Mouse (Mus musculus) c-Kit-negative CD71-positive TER-119-positive erythroid progenitor cells, embryonic 14.5 days (primary cell): ENCODE measurements at regions not wholly inside any gene's neighbourhood (a gene's known extent, or its start where the extent isn't known, plus 50 kb on each side); places are given as distances from the start of the nearest gene placed in this dataset.

Experiments used
- DNase-seq: peaks from one replicate; pipeline ENCODE4 v3.0.0-alpha.2; 2013; ENCODE audit warnings: low read depth, low spot score

GRCm38 (mm10) chr4:142956832-142957429 lies 255.9 kb downstream of the Prdm2 start:
- no peak for DNase-seq

- no peak for DNase-seq
These were observed 256.4 kb downstream of the Prdm2 start for GRCm38 (mm10) chr4:142956376-142956775.

DNA sequence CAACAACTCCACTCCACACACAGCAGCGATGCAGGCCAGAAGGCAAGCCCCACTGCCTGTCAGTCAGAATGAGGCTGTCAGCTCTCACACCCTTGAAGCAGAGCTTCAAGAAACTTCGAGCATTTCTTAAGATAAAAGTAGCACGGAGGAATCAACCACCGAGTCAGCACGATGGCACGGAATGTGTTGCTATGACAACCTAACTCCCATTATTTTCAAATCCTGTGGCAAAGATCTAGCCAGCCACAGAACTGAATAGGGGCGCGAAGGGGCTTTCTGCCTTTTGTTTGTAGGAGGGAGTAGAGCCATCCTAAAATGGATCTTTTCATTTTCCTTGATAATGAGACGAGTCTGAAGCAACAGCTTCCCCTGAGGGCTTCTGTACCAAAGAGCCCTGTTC lies 259.1 kb downstream of the Prdm2 start:
- DNase-seq = no peak

GRCm38 (mm10) chr4:142952879-142953278 lies 259.9 kb downstream of the Prdm2 start:
- DNase-seq = no peak

GRCm38 (mm10) chr4:142947673-142948072 lies 265.1 kb downstream of the Prdm2 start:
- DNase-seq = no peak

DNA sequence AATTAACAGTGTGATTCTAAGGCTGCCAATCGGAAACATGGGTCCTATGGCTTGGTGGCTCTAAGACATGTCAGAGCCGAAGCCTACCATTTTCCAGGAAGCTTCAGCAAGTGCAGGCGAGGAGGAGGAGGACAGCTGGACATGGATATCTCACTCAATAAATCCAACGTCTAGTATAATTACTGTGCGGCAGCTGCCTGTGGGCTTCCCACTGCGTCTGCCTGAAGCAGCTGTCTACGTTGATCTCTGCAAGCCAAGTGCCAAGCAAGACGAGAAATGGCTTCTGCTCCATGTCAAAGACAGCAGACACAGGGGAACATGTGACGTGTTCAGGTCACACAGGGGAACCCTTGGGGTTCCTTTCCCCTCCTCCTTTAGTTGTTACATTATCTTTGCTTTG lies 279.2 kb downstream of the Prdm2 start:
- DNase-seq = no peak

DNA sequence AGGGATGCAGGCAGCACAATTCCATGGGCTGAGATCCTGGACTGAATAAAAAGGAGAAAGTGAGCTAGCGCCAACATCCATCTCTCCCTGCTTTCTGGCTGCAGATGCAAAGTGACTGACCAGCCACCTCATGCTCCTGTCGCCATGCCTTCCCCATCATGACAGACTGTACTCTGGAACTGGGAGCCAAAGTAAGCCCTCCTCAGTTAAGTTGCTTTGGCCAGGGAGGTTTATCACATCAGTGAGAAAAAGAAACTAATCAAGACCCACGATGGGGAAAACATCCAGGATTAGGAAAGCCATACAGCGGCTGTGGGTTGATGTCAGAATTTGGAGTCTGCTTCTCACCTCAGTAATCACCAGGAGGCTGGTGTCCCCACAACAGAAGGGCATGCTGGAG lies 283.6 kb downstream of the Prdm2 start:
- DNase-seq = no peak

DNA sequence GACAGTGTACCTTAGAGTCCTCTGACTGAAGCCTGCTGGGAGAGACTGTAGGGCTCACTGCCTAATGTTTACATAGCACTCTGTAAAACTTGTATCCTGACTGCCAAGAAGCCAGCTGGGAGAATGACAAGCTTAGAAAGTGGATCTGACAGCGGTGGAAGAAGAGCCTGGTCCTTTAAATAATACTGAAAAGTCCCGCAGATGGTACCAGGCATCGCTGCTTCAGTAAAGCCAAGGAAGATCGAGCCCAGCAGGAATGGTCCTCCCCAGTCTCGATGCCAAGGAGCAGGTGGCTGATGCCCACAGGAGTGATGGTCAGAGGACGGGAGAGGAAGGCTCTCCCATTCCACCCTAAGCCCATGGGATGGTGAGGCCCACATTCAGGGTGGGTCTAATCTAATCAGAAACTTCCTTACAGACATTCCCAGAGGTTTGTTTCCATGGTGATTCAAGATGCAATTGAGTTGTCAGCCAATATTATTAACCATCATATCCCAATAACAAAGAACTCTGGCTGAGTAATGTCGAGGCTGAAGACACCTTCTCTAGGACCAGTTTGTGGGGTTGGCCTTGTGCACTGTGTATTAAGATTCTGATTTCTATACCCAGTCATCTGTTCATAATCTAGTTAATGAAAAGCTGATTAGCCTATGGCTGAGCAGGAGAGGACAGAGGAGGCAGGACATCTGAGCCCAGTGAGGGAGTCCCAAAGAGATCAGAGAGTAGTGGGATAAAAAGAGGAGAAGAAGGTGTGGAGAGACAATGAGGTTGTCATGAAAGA lies 285.3 kb downstream of the Prdm2 start:
- DNase-seq = no peak

DNA sequence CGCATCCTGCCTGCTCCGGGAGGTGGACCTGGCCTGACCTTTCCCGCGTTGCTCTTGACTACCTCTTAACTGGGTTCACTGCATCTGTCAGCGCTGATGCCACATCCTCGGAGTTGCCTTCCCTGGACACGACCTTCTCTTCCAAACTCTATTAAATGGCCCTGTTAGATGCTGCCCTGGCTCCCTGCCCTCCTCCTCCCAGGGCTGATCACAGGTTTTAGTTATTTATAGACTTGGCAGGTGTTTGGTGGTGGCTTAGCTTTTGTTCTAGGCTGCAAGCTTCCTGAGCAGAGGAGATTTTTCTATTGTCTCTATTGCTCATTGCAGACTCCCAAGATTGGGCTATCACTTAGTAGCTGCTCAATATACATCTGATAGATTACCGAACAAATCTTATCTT lies 287.7 kb downstream of the Prdm2 start:
- no peak for DNase-seq

DNA sequence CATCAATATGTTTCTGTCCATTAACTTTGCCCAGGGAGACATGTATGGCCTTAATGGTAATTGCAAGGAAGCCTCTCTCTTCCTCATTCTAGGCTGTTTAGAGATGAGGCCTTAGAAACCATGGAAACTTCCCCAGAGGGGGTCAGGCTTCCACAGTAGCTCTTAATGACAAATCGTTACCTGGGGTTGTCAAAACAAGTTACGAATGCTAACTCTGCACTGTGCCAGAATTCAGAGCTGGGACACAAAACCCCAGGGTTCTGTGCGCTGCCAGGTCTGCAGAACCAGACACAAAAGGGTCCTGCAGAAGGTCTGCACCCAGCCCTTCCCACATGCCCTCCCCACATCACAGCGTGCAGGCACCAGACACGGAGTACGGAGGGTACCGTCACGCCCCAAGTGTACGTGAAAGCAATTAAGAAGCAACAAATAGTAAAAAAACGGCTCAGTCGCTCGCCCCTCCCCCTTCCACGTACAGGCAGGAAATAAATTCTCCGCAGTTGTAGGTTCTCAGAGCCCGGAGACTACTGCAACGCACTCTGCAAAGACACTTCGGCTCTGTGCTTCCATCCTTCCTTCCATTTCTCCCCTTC lies 303.3 kb downstream of the Prdm2 start:
- no peak for DNase-seq

DNA sequence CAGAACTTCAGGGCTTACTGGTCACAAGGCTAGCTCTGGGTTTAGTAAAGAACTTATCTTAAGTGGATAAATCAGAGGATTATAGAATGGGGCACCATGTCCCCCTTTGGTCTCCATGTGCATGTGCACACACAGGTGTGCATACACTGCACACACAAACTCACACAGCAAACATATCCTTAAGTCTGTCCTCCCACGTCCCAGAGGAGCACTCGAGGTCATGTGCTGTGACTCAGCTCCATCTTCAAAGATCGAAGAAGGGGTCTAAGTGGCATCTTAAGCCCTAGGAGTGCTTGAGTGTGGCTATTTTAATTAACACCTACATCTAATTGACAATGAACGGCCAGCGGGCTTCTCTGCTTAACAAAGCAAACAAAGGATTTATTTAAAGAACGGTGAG lies 304.0 kb downstream of the Prdm2 start:
- DNase-seq = no peak

- DNase-seq = no peak
These were observed 309.3 kb downstream of the Prdm2 start for GRCm38 (mm10) chr4:142903356-142904032.

- DNase-seq = no peak
These were observed 312.0 kb downstream of the Prdm2 start for GRCm38 (mm10) chr4:142900792-142901191.

- DNase-seq = no peak
These were observed 313.8 kb downstream of the Prdm2 start for GRCm38 (mm10) chr4:142898994-142899393.

- no peak for DNase-seq
These were observed 322.1 kb downstream of the Prdm2 start for GRCm38 (mm10) chr4:142890711-142891110.

DNA sequence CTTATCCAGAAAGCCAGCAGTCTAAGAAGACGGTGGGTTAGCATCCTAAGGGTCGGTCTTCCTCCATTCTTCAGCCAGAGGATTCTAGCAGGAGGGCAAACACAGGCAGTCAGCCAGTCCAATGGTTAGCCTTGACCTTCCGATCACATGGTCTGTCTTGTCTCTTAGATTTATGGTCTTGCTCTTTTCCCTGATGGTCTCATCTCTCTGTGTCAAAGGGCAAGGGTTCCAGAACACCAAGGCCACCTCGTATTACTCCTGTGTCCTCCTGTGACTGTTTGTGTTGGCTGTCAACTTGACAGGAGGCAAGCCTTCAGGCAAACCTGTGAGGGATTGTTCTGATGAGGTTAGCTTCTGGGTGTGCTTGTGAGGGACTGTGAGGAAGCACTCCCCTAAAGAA lies 323.9 kb downstream of the Prdm2 start:
- DNase-seq = no peak

DNA sequence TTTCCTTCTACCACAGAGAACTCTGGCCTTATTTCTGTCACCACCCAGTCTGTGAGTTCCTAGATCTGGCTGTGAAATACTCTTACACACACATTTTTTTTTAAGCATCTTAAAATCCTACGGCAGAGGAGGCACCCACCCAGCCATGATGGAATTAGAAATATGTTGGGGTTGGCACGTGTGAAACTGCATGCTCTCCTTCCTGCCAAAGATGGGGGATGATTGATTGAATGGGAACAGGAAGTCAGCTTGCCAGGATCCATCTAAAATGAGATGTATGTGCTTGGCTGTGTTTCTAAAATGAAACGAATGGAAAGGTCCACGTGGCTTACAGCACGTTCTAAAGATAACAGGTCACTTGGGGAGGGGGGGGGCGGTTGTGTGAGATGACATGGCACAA lies 324.9 kb downstream of the Prdm2 start:
- DNase-seq = no peak

DNA sequence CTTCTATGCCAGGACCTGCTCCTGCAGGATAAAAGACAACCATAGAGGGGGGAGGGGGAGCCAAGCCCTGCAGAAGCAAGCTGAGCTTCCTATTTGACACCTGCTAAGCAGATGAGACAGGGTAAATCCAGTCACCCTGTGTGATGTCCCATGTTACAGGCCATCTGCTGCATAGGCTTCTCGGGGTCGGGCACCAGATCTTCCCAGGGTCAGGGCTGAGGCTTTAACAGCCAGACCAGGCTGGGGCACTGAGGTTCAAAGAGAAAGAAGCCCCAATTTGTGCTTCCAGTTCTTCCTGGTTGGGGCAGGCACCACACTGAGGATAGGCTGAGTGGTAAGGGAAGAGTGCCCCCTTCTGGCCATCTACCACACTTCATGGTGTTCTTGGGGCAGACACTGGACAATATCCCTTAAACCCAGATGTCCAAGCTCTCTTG lies 332.5 kb downstream of the Prdm2 start:
- DNase-seq = no peak

DNA sequence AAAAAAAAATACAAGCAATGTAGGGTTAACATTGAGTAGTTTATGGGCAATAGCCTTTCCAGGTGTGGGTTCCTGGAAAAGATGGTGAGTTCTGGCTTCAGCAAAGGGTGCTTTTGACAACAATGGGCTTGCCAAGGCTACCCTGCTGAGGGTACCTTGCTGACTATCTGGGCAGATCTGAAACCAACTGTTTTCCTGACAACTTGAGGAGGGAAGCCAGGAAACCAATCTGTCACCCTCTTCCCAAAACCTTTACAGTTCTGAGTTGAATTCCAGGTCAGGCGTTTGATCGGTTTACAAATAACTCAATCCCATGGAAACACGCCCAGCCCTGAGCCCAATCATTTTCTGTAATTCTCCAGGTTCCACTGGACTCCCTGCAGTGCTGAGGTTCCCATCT lies 336.6 kb downstream of the Prdm2 start:
- DNase-seq = no peak

DNA sequence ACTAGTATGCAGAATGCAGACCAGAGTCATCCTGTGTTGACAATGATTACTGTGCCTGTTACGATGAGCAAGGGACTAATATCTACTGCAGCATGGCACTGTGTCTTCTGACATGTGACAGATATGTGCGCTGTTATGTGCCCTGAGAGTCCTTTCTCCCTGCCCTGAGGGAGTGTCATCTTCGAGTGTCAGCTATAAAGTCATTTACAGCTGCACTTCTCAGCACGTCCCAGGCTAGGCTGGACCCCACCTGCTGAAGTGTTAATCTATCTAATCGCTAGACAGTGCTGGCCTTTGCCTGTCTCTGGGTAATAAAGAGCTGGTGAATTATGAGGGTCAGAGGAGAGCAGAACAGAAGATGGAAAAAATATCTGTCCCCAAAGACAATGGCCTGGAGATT lies 337.7 kb downstream of the Prdm2 start:
- no peak for DNase-seq

- DNase-seq = no peak
These were observed 346.5 kb downstream of the Prdm2 start for GRCm38 (mm10) chr4:142866341-142866740.

DNA sequence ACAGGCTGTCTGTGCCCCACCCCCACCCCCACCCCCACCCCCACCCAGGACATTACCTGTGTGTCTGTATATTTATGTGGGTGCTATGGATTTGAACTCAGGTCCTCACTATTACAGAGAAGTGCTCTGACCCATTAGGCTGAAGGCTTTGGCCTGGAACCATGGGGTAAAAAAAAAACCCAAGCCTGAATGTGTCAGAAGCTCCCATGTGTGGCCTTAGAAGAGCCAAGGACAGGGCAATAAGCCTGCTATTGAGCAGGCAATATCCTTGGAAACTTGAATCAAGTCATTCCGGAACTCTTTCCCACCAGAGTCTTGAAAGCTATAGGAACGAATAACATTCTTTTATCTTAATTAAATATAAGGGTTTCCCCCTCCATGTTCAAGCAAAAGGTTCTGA lies 347.2 kb downstream of the Prdm2 start:
- no peak for DNase-seq

DNA sequence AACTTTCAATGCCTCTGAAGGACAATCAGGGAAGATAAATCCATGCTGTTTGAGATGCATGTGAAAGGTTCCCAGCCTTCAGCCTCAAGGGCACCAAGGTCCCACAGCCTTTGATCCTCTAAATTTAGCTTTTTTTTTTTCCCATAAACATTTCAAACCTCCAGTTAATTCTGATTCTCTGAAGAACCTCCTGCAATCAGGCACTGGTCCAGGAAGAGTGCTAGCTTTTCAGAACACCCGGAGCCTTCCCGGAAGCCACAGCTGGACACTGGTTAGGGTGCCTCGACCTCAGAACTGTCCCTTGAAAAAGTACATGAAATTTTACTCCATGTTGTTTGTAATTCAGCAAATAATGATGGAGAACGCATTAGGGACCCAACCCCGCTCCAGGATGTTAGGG lies 348.9 kb downstream of the Prdm2 start:
- no peak for DNase-seq
